Comparison of ENCODE assay signal across 15 mouse cellular contexts in the genomic region with DNA sequence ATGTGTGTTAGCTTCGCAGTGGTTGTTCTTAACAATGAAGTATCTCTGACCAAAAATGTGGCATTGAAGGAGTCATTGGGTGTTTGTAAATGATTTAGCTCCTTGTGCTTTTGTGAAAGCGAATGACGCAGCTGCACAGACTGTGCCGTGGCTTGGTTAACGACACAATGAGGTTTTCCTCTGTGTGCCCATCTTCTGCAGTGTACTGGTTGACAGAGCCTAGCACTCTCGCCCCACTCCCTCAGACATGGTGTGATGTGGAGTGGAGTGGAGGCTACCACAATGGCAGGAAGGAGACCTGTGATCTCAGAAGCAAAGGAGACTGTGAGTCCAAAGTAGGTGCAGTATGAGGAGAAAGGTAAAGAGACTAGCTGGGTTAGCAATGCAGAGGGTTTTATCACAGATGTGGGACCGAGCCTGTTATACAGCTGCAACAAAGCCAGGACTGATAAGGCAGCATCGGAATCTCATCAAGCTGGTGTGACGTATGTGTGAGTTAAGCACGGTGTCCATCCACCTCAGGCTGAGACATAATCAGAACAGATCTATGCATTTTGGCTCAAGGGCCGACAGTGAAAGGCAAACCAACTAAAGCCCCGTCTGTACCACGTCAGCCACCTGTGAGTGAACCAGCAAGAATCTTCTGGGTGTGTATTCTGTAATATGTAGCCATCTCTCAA.
A peak's percentile ranks its signal among the peaks of the same experiment; 100 is the strongest.
DNase-seq lines count a peak whose midpoint lies in the region; ATAC-seq and TF ChIP-seq lines count a peak whose summit lies in the region.
"Had no signal": no experiment of that assay in that cellular context is flagged by ENCODE, and none has a peak within 500 bp of the region (broad histone marks: within the 10 kb centered on the region; RNA-seq: fewer than 3 reads in every experiment).

No protein-coding gene starts in this region.

- WGBS in kidney, embryonic 16.5 days: 53% methylated on average over 13 of the region's 13 CpGs
- 70% methylated on average over 13 of the region's 13 CpGs for WGBS in kidney, adult 2 months
- 50% methylated on average over 13 of the region's 13 CpGs for WGBS in forebrain, embryonic 13.5 days
- 82% methylated on average over 13 of the region's 13 CpGs for WGBS in limb, embryonic 10.5 days
- 52% methylated on average over 13 of the region's 13 CpGs for WGBS in midbrain, postnatal 0 days

- peaks cover 14% of the 10 kb centered on the region for H3K4me1 ChIP-seq in kidney, embryonic 16.5 days (ENCODE audit: insufficient read depth, low read length)
- H3K4me1 ChIP-seq in kidney, adult 2 months (ENCODE audit: control insufficient read depth, insufficient read depth, low read length): no peaks in the 10 kb centered on the region
- H3K4me1 ChIP-seq in forebrain, embryonic 13.5 days: peaks cover 25% of the 10 kb centered on the region
- H3K4me1 ChIP-seq in limb, embryonic 10.5 days: peaks cover 37% of the 10 kb centered on the region
- peaks cover 6% of the 10 kb centered on the region; the same call in 1 of the 2 replicates for H3K4me1 ChIP-seq in midbrain, postnatal 0 days (ENCODE audit: insufficient read depth, low read length)
- H3K4me1 ChIP-seq: megakaryocyte, embryonic 14.5 days had no signal

- ATAC-seq in kidney, embryonic 16.5 days (ENCODE audit: low FRiP score, low TSS enrichment): 0 out of 2 replicates have a peak, but pooled peaks have one; percentile 32
- peak; percentile 65 for ATAC-seq in forebrain, embryonic 13.5 days
- ATAC-seq in midbrain, postnatal 0 days (ENCODE audit: low FRiP score): peak; percentile 72

- no peak for TF ChIP-seq POLR2A in kidney, adult 2 months (IDR thresholded peaks at IDR 0.05; ENCODE audit: low read depth, low read length)

- TF ChIP-seq CTCF in kidney, adult 2 months (conservative IDR thresholded peaks at IDR 0.05; ENCODE audit: insufficient read depth, insufficient read length, low read depth, low read length): no peak
- TF ChIP-seq CTCF in midbrain, postnatal 0 days (IDR thresholded peaks at IDR 0.05): no peak

- H3K9me3 ChIP-seq in kidney, embryonic 16.5 days (ENCODE audit: low read length): no peaks in the 10 kb centered on the region
- no peaks in the 10 kb centered on the region for H3K9me3 ChIP-seq in forebrain, embryonic 13.5 days (replicated peaks)
- no peaks in the 10 kb centered on the region for H3K9me3 ChIP-seq in limb, embryonic 10.5 days (replicated peaks)
- no peaks in the 10 kb centered on the region for H3K9me3 ChIP-seq in midbrain, postnatal 0 days (ENCODE audit: low read length)

- DNase-seq in kidney, adult 2 months: no peak
- no peak for DNase-seq in limb, embryonic 10.5 days (ENCODE audit: low spot score)
- peak; percentile 15 for DNase-seq in midbrain, postnatal 0 days (ENCODE audit: low spot score)
- DNase-seq in frontal cortex, adult 2 months (ENCODE audit: extremely low spot score in 1 of 2, low spot score in 1 of 2): no peak
- DNase-seq in spleen, postnatal 10 days (ENCODE audit: low spot score in 2 of 2): no peak
- no peak for DNase-seq in cerebellum, adult 9-11 months
- DNase-seq: cerebellum, postnatal 25 days; heart, postnatal 36 days; left cerebral cortex, postnatal 4 days; lung, adult 2 months; right cerebral cortex, postnatal 25 days; thymus, postnatal 14 days had no signal

- no peak overlapping the region for H3K4me3 ChIP-seq in kidney, embryonic 16.5 days (ENCODE audit: low read length)
- H3K4me3 ChIP-seq in kidney, adult 2 months (ENCODE audit: insufficient read depth, low read depth, low read length): no peak overlapping the region
- H3K4me3 ChIP-seq in forebrain, embryonic 13.5 days: no peak overlapping the region
- H3K4me3 ChIP-seq in limb, embryonic 10.5 days: no peak overlapping the region
- no peak overlapping the region for H3K4me3 ChIP-seq in midbrain, postnatal 0 days (ENCODE audit: low read depth, low read length)
- H3K4me3 ChIP-seq: megakaryocyte, embryonic 14.5 days had no signal

- no peak overlapping the region for H3K9ac ChIP-seq in kidney, embryonic 16.5 days (replicated peaks; ENCODE audit: low read length)
- H3K9ac ChIP-seq in forebrain, embryonic 13.5 days: no peak overlapping the region
- peak overlapping the region; percentile 24; the same call in 1 of the 2 replicates for H3K9ac ChIP-seq in midbrain, postnatal 0 days (replicated peaks; ENCODE audit: low read length, poor library complexity, severe bottlenecking)

- H3K27me3 ChIP-seq in kidney, embryonic 16.5 days (ENCODE audit: insufficient read depth, low read length): no peaks in the 10 kb centered on the region
- no peaks in the 10 kb centered on the region for H3K27me3 ChIP-seq in kidney, adult 2 months (replicated peaks; ENCODE audit: control insufficient read depth, insufficient read depth, low read length)
- no peaks in the 10 kb centered on the region for H3K27me3 ChIP-seq in forebrain, embryonic 13.5 days
- no peaks in the 10 kb centered on the region for H3K27me3 ChIP-seq in limb, embryonic 10.5 days (ENCODE audit: low read depth, poor library complexity, severe bottlenecking)
- no peaks in the 10 kb centered on the region for H3K27me3 ChIP-seq in midbrain, postnatal 0 days (ENCODE audit: insufficient read depth, low read length)
- H3K27me3 ChIP-seq: megakaryocyte, embryonic 14.5 days had no signal

- H3K36me3 ChIP-seq in kidney, embryonic 16.5 days (ENCODE audit: insufficient read depth, low read length): no peaks in the 10 kb centered on the region
- H3K36me3 ChIP-seq in kidney, adult 2 months (ENCODE audit: control insufficient read depth, insufficient read depth, low read length): no peaks in the 10 kb centered on the region
- no peaks in the 10 kb centered on the region for H3K36me3 ChIP-seq in forebrain, embryonic 13.5 days (ENCODE audit: poor library complexity, severe bottlenecking)
- no peaks in the 10 kb centered on the region for H3K36me3 ChIP-seq in limb, embryonic 10.5 days
- H3K36me3 ChIP-seq in midbrain, postnatal 0 days (ENCODE audit: insufficient read depth, low read length): no peaks in the 10 kb centered on the region

- H3K27ac ChIP-seq in kidney, embryonic 16.5 days (ENCODE audit: low read length): no peak overlapping the region
- no peak overlapping the region for H3K27ac ChIP-seq in kidney, adult 2 months (ENCODE audit: insufficient read depth, low read depth, low read length)
- no peak overlapping the region for H3K27ac ChIP-seq in forebrain, embryonic 13.5 days
- H3K27ac ChIP-seq in limb, embryonic 10.5 days: peak overlapping the region; percentile 38
- H3K27ac ChIP-seq in midbrain, postnatal 0 days (ENCODE audit: low read depth, low read length): peak overlapping the region; percentile 79

- H3K4me2 ChIP-seq in kidney, embryonic 16.5 days (replicated peaks; ENCODE audit: low read depth, low read length): no peak overlapping the region
- H3K4me2 ChIP-seq in forebrain, embryonic 13.5 days: peak overlapping the region; percentile 7; the same call in 1 of the 2 replicates
- no peak overlapping the region for H3K4me2 ChIP-seq in midbrain, postnatal 0 days (ENCODE audit: low read depth, low read length, poor library complexity, severe bottlenecking)

Comparison
In these comparisons a context has a peak if more than half of its experiments do, and no peak if none do; other contexts are left out.
1. H3K27ac ChIP-seq: peak in limb, embryonic 10.5 days (single experiment) and midbrain, postnatal 0 days (single experiment); none in kidney, embryonic 16.5 days (single experiment), kidney, adult 2 months (single experiment) and forebrain, embryonic 13.5 days (single experiment).
2. Peak in every context shown above with its lines, with median percentiles within 50 percentile points of each other: ATAC-seq.